Mouse (Mus musculus) bone marrow, adult 2 months (tissue): Measurements from ENCODE around the gene Mgat5.

ENCODE experiments used
- CTCF ChIP-seq: fragments of 200-500 bp; IDR thresholded peaks from 2 replicates; pipeline ENCODE4 v1.5.1; 2011; ENCODE audit warnings: low read length, control low read depth; ENCODE audit not compliant: control insufficient read depth, insufficient read depth
- POLR2A ChIP-seq: fragments of 200-500 bp; IDR thresholded peaks from 2 replicates; pipeline ENCODE4 v1.6.1; 2011; ENCODE audit warnings: low read depth, mild to moderate bottlenecking, control low read depth, low read length, borderline replicate concordance; ENCODE audit not compliant: control insufficient read depth

DNA sequence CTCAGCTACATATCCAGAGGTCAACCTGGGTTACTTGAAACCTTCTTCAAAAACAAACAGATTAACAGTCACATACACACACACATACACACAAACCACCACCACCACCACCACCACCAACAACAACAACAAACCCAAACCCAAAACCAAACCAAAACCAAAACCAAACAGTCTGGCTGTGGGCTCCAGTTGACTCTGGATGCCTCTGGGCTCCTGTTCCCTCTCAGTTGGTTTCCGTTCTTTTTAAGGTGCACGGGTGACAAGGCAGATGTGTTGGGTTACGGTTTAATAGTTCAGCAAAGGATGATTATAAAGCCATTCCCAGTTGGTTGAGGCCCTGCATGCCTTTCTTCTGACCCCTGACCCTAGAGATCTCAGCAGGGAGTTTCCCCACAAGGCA is 8.6 kb downstream of the Mgat5 start:
- no peak for TF ChIP-seq CTCF
- TF ChIP-seq POLR2A: no peak
